In genomic region chr14:25660661-25661060, GRCm38 (mm10) we compare ENCODE assay signal across 10 mouse cellular contexts. TPM values are rescaled to one million over a fixed set of nuclear protein-coding genes. Genes with fewer than 3 reads are reported as not detected.
DNase-seq lines count a peak whose midpoint lies in the region; ATAC-seq and TF ChIP-seq lines count a peak whose summit lies in the region.
"Had no signal": no experiment of that assay in that cellular context is flagged by ENCODE, and none has a peak within 500 bp of the region (broad histone marks: within the 10 kb centered on the region; RNA-seq: fewer than 3 reads in every experiment).

No protein-coding gene starts in this region.

- H3K9me3 ChIP-seq in midbrain, embryonic 13.5 days: no peaks in the 10 kb centered on the region
- H3K9me3 ChIP-seq in midbrain, embryonic 11.5 days (ENCODE audit: control insufficient read depth, low read length): no peaks in the 10 kb centered on the region
- no peaks in the 10 kb centered on the region for H3K9me3 ChIP-seq in heart, embryonic 16.5 days (replicated peaks; ENCODE audit: control insufficient read depth, low read length)
- H3K9me3 ChIP-seq: embryonic facial prominence, embryonic 12.5 days had no signal

- peak; percentile 36 for TF ChIP-seq POLR2A in myocyte (IDR thresholded peaks at IDR 0.05; ENCODE audit: insufficient read length, low read depth)

- peaks cover 98% of the 10 kb centered on the region for H3K36me3 ChIP-seq in midbrain, embryonic 13.5 days
- peaks cover 58% of the 10 kb centered on the region for H3K36me3 ChIP-seq in midbrain, embryonic 11.5 days (ENCODE audit: control insufficient read depth, insufficient read depth, low read length)
- peaks cover 77% of the 10 kb centered on the region for H3K36me3 ChIP-seq in heart, embryonic 16.5 days (ENCODE audit: control insufficient read depth, insufficient read depth)
- H3K36me3 ChIP-seq in myocyte (ENCODE audit: control insufficient read depth, insufficient read depth): peaks cover 42% of the 10 kb centered on the region

- no peak overlapping the region for H3K4me3 ChIP-seq in gastrocnemius, adult 2 months
- H3K4me3 ChIP-seq in midbrain, embryonic 13.5 days (replicated peaks): no peak overlapping the region
- no peak overlapping the region for H3K4me3 ChIP-seq in midbrain, embryonic 11.5 days (ENCODE audit: low read depth, low read length)
- H3K4me3 ChIP-seq in heart, embryonic 16.5 days (ENCODE audit: low read length): no peak overlapping the region
- H3K4me3 ChIP-seq in myocyte: no peak overlapping the region
- H3K4me3 ChIP-seq: embryonic facial prominence, embryonic 12.5 days had no signal

- no peak overlapping the region for H3K9ac ChIP-seq in midbrain, embryonic 13.5 days (replicated peaks)
- H3K9ac ChIP-seq in midbrain, embryonic 11.5 days (ENCODE audit: low read length): no peak overlapping the region
- H3K9ac ChIP-seq in heart, embryonic 16.5 days (ENCODE audit: low read length): no peak overlapping the region
- H3K9ac ChIP-seq: embryonic facial prominence, embryonic 12.5 days had no signal

- no peak overlapping the region for H3ac ChIP-seq in myocyte (ENCODE audit: control insufficient read depth, insufficient read length)

- peak; percentile 35; the same call in 1 of the 2 replicates for ATAC-seq in midbrain, embryonic 13.5 days
- ATAC-seq in midbrain, embryonic 11.5 days (ENCODE audit: low FRiP score): no peak
- no peak for ATAC-seq in heart, embryonic 16.5 days (replicated peaks; ENCODE audit: extremely low read depth, insufficient read depth, low FRiP score)

- peak; percentile 32 for TF ChIP-seq CTCF in gastrocnemius, adult 2 months (IDR thresholded peaks at IDR 0.05)

- H3K27ac ChIP-seq in gastrocnemius, adult 2 months: no peak overlapping the region
- H3K27ac ChIP-seq in midbrain, embryonic 13.5 days: no peak overlapping the region
- H3K27ac ChIP-seq in midbrain, embryonic 11.5 days (ENCODE audit: low read depth, low read length): no peak overlapping the region
- 0 out of 2 replicates have a peak overlapping the region, but pooled peaks have one; percentile 13 for H3K27ac ChIP-seq in heart, embryonic 16.5 days (ENCODE audit: low read length)

- no peaks in the 10 kb centered on the region for H3K79me2 ChIP-seq in myocyte (ENCODE audit: control insufficient read depth, insufficient read depth)

- 64% methylated on average over 11 of the region's 11 CpGs for WGBS in midbrain, embryonic 13.5 days
- WGBS in midbrain, embryonic 11.5 days: 71% methylated on average over 11 of the region's 11 CpGs
- 47% methylated on average over 11 of the region's 11 CpGs for WGBS in heart, embryonic 16.5 days

- no peak overlapping the region for H3K4me2 ChIP-seq in midbrain, embryonic 13.5 days (replicated peaks)
- H3K4me2 ChIP-seq in midbrain, embryonic 11.5 days: no peak overlapping the region
- no peak overlapping the region for H3K4me2 ChIP-seq in heart, embryonic 16.5 days (ENCODE audit: low read depth, low read length)
- no peak overlapping the region for H3K4me2 ChIP-seq in myocyte (ENCODE audit: low read depth)
- H3K4me2 ChIP-seq: embryonic facial prominence, embryonic 12.5 days had no signal

- peak; percentile 34 for DNase-seq in gastrocnemius, adult 2 months
- no peak for DNase-seq in gastrocnemius, adult 18-20 months (ENCODE audit: low spot score)
- no peak for DNase-seq in midbrain, embryonic 11.5 days (ENCODE audit: low spot score, missing footprints)
- no peak for DNase-seq in kidney, postnatal 25 days
- DNase-seq in left cerebral cortex, adult 9 months (ENCODE audit: low spot score in 2 of 2): no peak
- DNase-seq: kidney, postnatal 36 days had no signal

- intact Hi-C loops in gastrocnemius, adult 2 months (cut with DNase I): no loop called here

- no peaks in the 10 kb centered on the region for H3K27me3 ChIP-seq in midbrain, embryonic 13.5 days
- H3K27me3 ChIP-seq in midbrain, embryonic 11.5 days (ENCODE audit: control insufficient read depth, insufficient read depth, low read length): no peaks in the 10 kb centered on the region
- H3K27me3 ChIP-seq in heart, embryonic 16.5 days (ENCODE audit: control insufficient read depth, insufficient read depth, low read length): no peaks in the 10 kb centered on the region
- H3K27me3 ChIP-seq in myocyte (ENCODE audit: control insufficient read depth, insufficient read depth, insufficient read length): no peaks in the 10 kb centered on the region
- H3K27me3 ChIP-seq: embryonic facial prominence, embryonic 12.5 days had no signal

- 0 out of 2 replicates have a peak, but pooled peaks cover 6% of the 10 kb centered on the region for H3K4me1 ChIP-seq in midbrain, embryonic 13.5 days (replicated peaks)
- H3K4me1 ChIP-seq in midbrain, embryonic 11.5 days (ENCODE audit: control insufficient read depth, insufficient read depth, low read length): no peaks in the 10 kb centered on the region
- peaks cover 21% of the 10 kb centered on the region for H3K4me1 ChIP-seq in heart, embryonic 16.5 days (ENCODE audit: control insufficient read depth, insufficient read depth, low read length)
- H3K4me1 ChIP-seq: embryonic facial prominence, embryonic 12.5 days had no signal

TF ChIP-seq in myocyte, 11 proteins besides CTCF, POLR2A, EP300 and RAD21:
- TF ChIP-seq MYOD1 (IDR thresholded peaks at IDR 0.05; ENCODE audit: control insufficient read depth in 1 of 3, insufficient read length in 2 of 3, low read depth in 2 of 3) (peak in 1 of 3 experiments; percentile 15), SRF (IDR thresholded peaks at IDR 0.05; ENCODE audit: control insufficient read depth, insufficient read length, low read depth) (no peak), POLR2AphosphoS2 (IDR thresholded peaks at IDR 0.05; ENCODE audit: insufficient read length, low read depth) (peak; percentile 38), MYOG (IDR thresholded peaks at IDR 0.05; ENCODE audit: control insufficient read depth in 1 of 3, insufficient read depth in 1 of 3, insufficient read length in 2 of 3, low read depth in 2 of 3) (peak in 1 of 3 experiments; percentile 18)

RNA-seq across cellular contexts. Expression of gene Ppif, which starts 33.3 kb away (rescaled TPM):
- total RNA-seq in gastrocnemius, adult 2 months (2021): 10 to 100 TPM; 26.0 to 43.4 TPM
- 10 to 100 TPM; 27.3 to 33.8 TPM for total RNA-seq in gastrocnemius, adult 18-20 months (2021)
- polyA plus RNA-seq in midbrain, embryonic 13.5 days (2015; fragmentation: Nextera tagmentation; extraction: Ambion mirVana): 25.3 and 25.5 TPM in 2 replicates
- 36.2 and 37.4 TPM in 2 replicates for polyA plus RNA-seq in midbrain, embryonic 11.5 days (2014; fragmentation: Nextera tagmentation; extraction: Ambion mirVana)
- polyA plus RNA-seq in heart, embryonic 16.5 days (2015; fragmentation: Nextera tagmentation; extraction: Ambion mirVana): 118 and 121 TPM in 2 replicates
- polyA plus RNA-seq in myocyte (2012; fragmentation: generic; extraction: Trizol): 14.1 TPM
